Mouse (Mus musculus) mouse embryonic stem cell (cell line): Measurements from ENCODE around the gene Klk6.

Source experiments
- in situ Hi-C, 2 experiments: fragments of 300-500 bp; cut with MboI; formaldehyde crosslinking; loops; 1 replicate in 1 of 2; 3 replicates in 1 of 2; pipeline ENCODE4 v1.14.3; 2019 to 2020; ENCODE audit warnings: low sequenced_read_pairs in 2 of 2, low pct_unique_long_range_greater_than_20kb in 1 of 2, mixed read lengths in 1 of 2; ENCODE audit not compliant: unreplicated experiment in 1 of 2

Klk6 gene

DNA sequence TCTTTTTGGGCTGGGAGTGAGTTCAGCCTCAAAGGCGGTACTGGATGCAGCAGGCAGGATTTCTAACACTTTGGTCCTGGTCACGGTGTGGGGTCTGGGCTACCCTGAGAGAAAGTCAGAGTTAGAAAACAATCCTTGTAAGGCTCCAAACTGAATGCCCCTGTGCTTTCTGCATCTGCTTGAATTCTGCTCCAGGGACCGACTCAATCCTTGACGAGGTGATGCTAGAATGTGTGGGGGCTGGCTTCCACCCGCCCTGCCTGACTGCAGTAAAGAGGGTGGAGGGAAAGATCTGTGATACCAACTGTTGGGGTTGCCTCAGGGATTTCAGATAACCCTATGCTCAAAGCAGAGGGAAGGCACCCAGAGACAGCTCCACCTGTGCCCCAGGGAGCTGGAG, 13.3 kb upstream of the Klk6 start, which contains the start of gene Klk7:
Gene Klk7 (plus strand): TSS at position 301 of the 400 bp plus-strand sequence.
- in situ Hi-C loops, result no loop called here

- in situ Hi-C loops, result no loop called here
Measured at GRCm38 (mm10) chr7:43815211-43815610, 9.1 kb upstream of the Klk6 start.

- in situ Hi-C loops, result no loop called here
Measured at GRCm38 (mm10) chr7:43816746-43817145, 7.6 kb upstream of the Klk6 start.

GRCm38 (mm10) chr7:43821581-43821980, 2.7 kb upstream of the Klk6 start:
- in situ Hi-C loops, result no loop called here

DNA sequence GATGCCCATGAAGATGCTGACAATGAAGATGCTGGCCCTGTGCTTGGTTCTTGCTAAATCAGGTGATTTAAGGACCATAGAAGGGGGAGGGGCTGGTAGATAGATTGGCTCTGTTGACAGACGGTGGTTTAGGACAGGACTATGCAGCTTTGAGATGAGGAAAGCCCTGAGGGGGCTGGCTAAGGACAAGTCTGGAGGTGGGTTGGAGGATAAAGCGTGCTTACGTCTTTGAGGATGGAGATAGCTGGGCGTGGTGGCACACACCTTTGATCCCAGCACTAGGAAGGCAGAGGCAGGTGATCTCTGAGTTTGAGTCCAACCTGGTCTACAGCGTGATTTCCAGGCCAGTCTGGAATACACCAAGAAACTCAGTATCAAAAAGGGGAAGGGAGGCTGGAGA, 1.8 kb downstream of the Klk6 start:
- in situ Hi-C loops, result no loop called here

DNA sequence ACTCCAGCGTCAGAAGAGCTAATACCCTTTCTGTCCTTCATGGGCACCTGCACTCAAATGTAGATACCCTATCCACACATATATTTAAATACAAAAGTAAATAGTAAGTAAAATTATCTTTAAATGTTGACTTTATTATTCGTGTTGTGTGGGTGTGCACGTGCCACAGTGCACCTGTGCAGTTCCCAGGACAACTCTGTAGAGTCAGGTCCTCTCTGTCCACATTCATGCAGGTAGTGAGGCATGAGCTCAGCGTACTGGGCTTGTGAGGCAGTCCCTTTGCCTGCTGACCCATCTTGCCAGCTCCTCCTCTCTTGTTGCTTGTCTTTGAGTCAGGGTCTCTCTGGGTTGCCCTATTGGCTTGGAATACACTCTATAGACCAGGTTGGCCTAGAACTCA, 3.4 kb downstream of the Klk6 start:
- in situ Hi-C loops, result no loop called here

GRCm38 (mm10) chr7:43829006-43829405, 4.7 kb downstream of the Klk6 start:
- in situ Hi-C loops, result no loop called here

GRCm38 (mm10) chr7:43841701-43842100, 17.4 kb downstream of the Klk6 start, which contains the start of gene Klk5:
TSS of gene Klk5 (plus strand) at chr7:43841971.
- in situ Hi-C loops, result no loop called here

- in situ Hi-C loops, result no loop called here
Measured at GRCm38 (mm10) chr7:43843801-43844200, 19.5 kb downstream of the Klk6 start.

GRCm38 (mm10) chr7:43851616-43852015, 27.3 kb downstream of the Klk6 start:
- in situ Hi-C loops, result no loop called here

DNA sequence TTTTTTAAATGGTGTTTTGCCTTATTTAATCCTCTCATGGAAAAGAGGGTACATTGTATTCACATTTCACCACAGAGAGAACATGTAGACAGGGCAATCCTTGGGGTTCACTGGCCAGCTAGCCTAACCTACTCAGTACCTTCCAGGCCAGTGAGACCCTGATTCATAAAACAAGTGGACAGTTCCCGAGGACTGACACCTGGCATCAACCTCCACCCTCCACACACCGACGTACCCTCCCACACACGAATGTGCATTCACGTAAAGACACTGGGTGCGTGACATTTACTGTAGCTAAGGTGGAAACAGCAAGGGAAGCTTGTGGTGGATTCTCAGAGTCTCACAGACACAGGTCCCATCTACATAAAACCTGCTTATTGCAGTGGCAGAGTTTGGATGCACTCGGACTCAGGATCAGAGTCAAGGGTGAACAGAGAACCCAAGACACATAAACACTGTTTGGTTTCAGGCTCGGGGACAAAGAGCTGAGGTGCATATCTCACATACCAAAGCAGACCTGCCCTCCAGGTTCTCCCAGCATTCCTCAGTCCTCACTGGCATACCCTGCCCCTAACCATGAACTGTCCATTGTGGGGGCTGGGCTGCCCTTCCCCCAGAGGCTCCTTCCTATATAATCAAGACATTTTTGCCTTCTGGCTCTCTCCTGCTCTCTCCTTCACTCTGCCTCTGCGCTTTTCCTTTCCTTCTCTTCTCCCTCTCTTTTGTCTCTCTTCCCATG, 30.5 kb downstream of the Klk6 start:
- in situ Hi-C loops, result no loop called here

GRCm38 (mm10) chr7:43855709-43856108, 31.4 kb downstream of the Klk6 start:
- in situ Hi-C loops, result no loop called here

DNA sequence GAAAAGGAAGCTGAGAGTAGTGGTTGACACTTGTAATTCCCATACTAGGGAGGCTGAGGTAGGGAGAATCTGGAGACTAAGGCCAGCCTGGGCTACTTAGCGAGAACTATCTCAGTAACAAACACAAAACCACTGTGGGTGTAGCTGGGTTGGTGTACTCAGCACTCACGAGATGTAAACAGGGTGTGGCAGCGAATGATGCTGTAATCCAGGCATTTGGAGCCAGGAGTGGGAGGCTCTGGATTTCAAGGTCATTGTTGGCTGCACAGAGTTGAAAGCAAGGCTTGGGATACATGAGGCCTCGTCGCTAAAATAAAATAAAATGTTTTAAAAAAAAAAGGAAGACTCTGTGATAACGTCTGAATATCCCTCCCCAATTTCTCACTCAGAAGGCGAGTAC, 32.0 kb downstream of the Klk6 start:
- in situ Hi-C loops, result no loop called here

DNA sequence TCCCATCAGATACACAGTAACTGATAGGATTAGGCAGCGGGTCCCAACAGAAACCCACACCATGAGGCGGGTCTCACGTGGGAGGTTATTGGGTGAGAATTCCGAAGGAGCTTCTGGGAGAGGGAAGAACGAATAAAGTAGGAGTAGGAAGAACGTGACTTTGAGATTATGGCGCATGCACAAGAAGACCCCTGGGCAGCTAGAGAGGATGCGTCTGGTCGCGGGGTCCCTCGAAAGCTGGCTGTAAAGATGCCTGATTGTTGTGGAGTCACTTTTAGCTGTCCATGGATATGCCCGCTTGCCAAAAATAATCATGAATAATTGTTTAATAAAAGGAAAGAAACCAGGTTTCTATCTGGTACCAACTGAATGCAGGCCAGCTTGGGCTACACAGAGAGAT, 33.2 kb downstream of the Klk6 start:
- in situ Hi-C loops, result no loop called here

GRCm38 (mm10) chr7:43860411-43860810, 36.1 kb downstream of the Klk6 start:
- in situ Hi-C loops, result no loop called here

- in situ Hi-C loops, result no loop called here
Measured at GRCm38 (mm10) chr7:43873237-43873636, 48.9 kb downstream of the Klk6 start.

GRCm38 (mm10) chr7:43873674-43874073, 49.4 kb downstream of the Klk6 start:
- in situ Hi-C loops, result no loop called here

GRCm38 (mm10) chr7:43874868-43875375, 50.6 kb downstream of the Klk6 start:
- in situ Hi-C loops, result loop anchor here in 1 of 2 experiments (25.0 kb wide), 1 partner anchor 188 kb away; the partner anchor contains the start of gene Klk14

DNA sequence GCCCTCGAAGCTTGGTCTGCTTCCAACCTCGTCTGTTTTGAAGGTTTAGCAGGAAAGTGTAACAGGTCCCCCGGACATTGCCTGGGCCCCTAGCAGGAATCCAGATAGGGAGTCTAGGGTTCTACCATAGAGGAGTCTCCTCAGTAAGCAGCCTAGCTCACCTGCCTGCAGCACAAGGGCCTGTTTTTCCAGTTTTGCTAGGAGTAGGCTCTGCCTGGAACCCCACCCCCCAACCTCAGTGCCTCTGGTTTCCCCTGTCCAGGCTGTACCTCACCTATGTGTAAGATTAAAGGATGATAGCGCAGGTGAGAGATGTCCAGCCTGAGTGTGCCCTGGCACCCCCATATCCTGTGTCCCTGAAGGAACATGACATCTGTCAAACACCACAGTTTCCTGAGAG, 52.1 kb downstream of the Klk6 start:
- in situ Hi-C loops, result loop anchor here in 1 of 2 experiments (25.0 kb wide), 1 partner anchor 189 kb away; the partner anchor contains the start of gene Klk14

DNA sequence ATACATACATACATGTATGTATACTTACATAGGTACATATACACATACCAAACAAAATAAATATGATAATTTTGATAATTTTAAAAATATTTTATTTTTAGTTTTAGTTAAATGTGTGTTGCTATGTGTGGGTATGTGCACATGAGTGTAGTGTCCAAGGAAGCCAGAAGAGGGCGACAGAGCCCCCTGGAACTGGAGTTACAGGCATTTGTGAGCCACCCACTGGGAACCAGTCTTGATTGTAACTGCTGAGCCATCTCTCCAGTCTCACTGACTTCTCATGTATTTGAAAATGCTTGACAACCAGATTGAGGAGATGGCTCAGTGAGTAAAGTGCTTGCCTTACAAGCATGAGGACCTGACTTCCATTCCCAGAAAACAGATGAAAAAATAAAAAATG, 54.0 kb downstream of the Klk6 start:
- in situ Hi-C loops, result loop anchor here in 1 of 2 experiments (25.0 kb wide), 1 partner anchor 191 kb away; the partner anchor contains the start of gene Klk14
